Mouse (Mus musculus) G1E (cell line): ENCODE measurements around the gene Tdp2. TPM values are rescaled to one million over a fixed set of nuclear protein-coding genes. Genes with fewer than 3 reads are reported as not detected.

ENCODE experiments used
- ATAC-seq: 2 replicates; pipeline ENCODE4 v1.8.0; 2016; ENCODE audit warnings: mild to moderate bottlenecking; ENCODE audit not compliant: insufficient number of reproducible peaks, poor library complexity, low FRiP score, severe bottlenecking; ENCODE audit errors: extremely low read depth
- DNase-seq: peaks from one replicate; pipeline ENCODE4 v3.0.0; 2012; ENCODE audit warnings: low spot score
- H3K27me3 ChIP-seq: 2 replicates; pipeline ENCODE4 v1.6.1; 2012; ENCODE audit warnings: mild to moderate bottlenecking, low read length, inconsistent platforms; ENCODE audit not compliant: insufficient read depth
- H3K36me3 ChIP-seq: replicated peaks from 2 replicates; pipeline ENCODE3; 2012; ENCODE audit warnings: mild to moderate bottlenecking, inconsistent platforms
- H3K4me1 ChIP-seq: 2 replicates; pipeline ENCODE4 v1.6.1; 2012; ENCODE audit warnings: low read depth, low read length, inconsistent platforms, mixed read lengths; ENCODE audit not compliant: insufficient read depth
- H3K4me3 ChIP-seq: 2 replicates; pipeline ENCODE4 v1.5.1; 2012; ENCODE audit warnings: low read depth, mild to moderate bottlenecking, inconsistent platforms, low read length, moderate library complexity, mixed read lengths
- H3K9me3 ChIP-seq: replicated peaks from 2 replicates; pipeline ENCODE4 v1.6.1; 2012; ENCODE audit warnings: inconsistent platforms
- CTCF ChIP-seq: IDR thresholded peaks from 2 replicates; pipeline ENCODE4 v1.5.1; 2012; ENCODE audit warnings: low read depth, low read length, inconsistent platforms, mixed read lengths
- GATA1 ChIP-seq: IDR thresholded peaks from 2 replicates; pipeline ENCODE4 v1.6.1; 2012; ENCODE audit warnings: borderline replicate concordance, low read length, inconsistent platforms, mixed read lengths
- GATA2 ChIP-seq: IDR thresholded peaks from 2 replicates; pipeline ENCODE4 v1.6.1; 2012; ENCODE audit warnings: low read depth, low read length, inconsistent platforms, borderline replicate concordance
- POLR2AphosphoS5 ChIP-seq: IDR thresholded peaks from 2 replicates; pipeline ENCODE4 v1.6.1; 2012; ENCODE audit warnings: low read depth, low read length, inconsistent platforms; ENCODE audit not compliant: insufficient replicate concordance
- TAL1 ChIP-seq: conservative IDR thresholded peaks from 2 replicates; pipeline ENCODE4 v1.6.1; 2012; ENCODE audit warnings: low read depth, low read length, inconsistent platforms, mixed read lengths
- polyA plus RNA-seq: library from polyadenylated mRNA; stranded (reverse); fragments of >175 nt; gene quantifications from 2 replicates; pipeline ENCODE4 v1.2.3, GENCODE M21; 2012
- total RNA-seq, 2 experiments: library from RNA; stranded (forward) in 1 of 2; stranded (reverse) in 1 of 2; fragments of 200-1000 nt in 1 of 2; fragments of >200 nt in 1 of 2; fragmentation: Nextera tagmentation in 1 of 2; gene quantifications; 2 replicates each; pipeline ENCODE4 v1.2.3; 2014 to 2017

Gene Tdp2
- total RNA-seq (2014; fragmentation: Nextera tagmentation) (84.6 and 95.5 TPM in 2 replicates), total RNA-seq (2017) (88.5 and 89.3 TPM in 2 replicates), polyA plus RNA-seq (49.6 and 77.6 TPM in 2 replicates)

DNA sequence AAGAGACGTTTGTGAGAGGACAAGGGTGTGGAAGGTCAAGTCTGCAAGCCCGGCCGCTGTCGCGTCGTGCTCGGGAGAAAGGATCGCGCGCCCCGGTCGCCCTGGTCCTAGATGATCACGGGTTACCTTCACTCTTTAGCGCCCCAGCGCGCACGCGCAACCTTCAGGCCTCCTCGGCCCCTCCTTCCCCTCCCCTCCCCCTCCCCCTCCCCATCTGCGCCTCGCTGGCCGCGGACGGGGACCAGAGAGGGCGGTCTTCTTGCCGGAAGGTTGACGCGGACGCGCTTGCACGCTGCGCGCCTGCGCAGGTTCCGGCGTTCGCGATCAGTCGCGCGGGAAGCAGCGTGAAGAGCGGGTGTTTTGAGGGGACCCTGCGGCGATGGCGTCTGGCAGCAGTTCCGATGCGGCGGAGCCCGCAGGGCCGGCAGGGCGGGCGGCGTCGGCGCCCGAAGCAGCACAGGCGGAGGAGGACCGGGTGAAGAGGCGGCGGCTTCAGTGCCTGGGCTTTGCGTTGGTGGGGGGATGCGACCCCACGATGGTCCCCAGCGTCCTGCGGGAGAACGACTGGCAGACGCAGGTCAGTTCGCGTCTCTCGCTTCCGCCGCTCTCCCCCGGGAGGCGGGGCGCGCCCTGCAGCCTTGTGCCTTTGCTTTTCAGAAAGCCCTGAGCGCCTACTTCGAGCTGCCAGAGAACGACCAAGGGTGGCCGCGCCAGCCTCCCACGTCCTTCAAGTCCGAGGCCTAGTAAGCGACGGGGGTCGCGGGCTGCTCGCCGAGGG, at the start of gene Tdp2, which contains the start of gene Acot13:
Tdp2 (plus strand) TSS at position 327 of the 778 bp plus-strand sequence.
Acot13 (minus strand) TSS at position 188 of the 778 bp plus-strand sequence.
- peaks cover 43% of the 10 kb centered on the region for H3K36me3 ChIP-seq
- peak; percentile 66 for ATAC-seq
- H3K4me1 ChIP-seq, result peaks cover 25% of the 10 kb centered on the region
- DNase-seq, result peak; percentile 93
- H3K27me3 ChIP-seq, result no peaks in the 10 kb centered on the region
- H3K9me3 ChIP-seq, result no peaks in the 10 kb centered on the region
- TF ChIP-seq GATA1 (no peak), GATA2 (no peak), POLR2AphosphoS5 (no peak), TAL1 (no peak)
- peak within 1 kb of the TSS; percentile 96 for H3K4me3 ChIP-seq

DNA sequence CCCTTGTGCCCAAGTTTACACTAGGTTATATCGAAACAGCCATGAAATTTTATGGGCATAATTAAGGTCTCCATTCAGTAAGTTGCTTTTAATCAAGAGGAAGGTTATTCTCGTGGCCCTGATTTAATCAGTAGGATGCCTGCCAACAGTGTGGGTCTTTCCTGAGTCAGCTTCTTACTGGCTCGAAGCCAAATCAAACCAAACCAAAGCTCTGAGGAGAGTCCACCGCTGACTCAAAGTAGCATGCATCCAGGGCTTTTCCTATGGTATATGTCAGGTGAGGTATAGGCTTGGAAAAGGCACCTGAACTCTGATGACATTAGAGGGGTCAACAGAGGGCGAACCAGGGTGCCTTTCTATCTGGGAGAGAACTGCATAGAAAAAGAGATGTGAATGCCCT, 49.6 kb upstream of the Tdp2 start:
- ATAC-seq (no peak), DNase-seq (no peak)
- peaks cover 7% of the 10 kb centered on the region for H3K4me1 ChIP-seq
- TF ChIP-seq POLR2AphosphoS5, result no peak
- no peak for TF ChIP-seq GATA1
- TF ChIP-seq TAL1, result no peak
- no peak for TF ChIP-seq GATA2
- no peak for TF ChIP-seq CTCF
- H3K9me3 ChIP-seq, result no peaks in the 10 kb centered on the region
- H3K27me3 ChIP-seq, result peaks cover 49% of the 10 kb centered on the region
- H3K4me3 ChIP-seq, result no peak overlapping the region
- no peaks in the 10 kb centered on the region for H3K36me3 ChIP-seq

DNA sequence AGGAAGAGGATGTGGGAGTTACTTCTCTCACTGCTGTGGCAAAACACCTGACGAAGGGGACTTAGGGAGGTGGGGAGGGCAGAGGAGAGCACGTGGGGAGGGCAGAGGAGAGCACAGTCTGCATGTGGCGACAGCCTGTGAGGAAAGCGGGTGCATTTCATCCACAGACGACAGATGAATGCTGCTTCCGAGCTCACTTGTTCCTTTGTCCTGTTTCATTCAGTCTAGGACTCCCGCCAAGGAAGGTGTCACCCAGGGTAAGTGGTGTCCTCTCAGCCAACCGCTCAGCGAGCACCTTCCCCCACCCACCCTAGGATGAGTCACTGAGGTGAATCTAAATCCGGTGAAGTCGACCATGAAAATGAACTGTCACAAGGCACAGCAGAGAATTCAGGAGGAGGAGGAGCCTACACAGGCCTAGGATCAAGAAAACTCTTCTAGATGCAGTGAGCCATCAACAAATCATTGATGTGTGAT, 45.4 kb upstream of the Tdp2 start:
- H3K36me3 ChIP-seq, result no peaks in the 10 kb centered on the region
- H3K27me3 ChIP-seq, result peaks cover 37% of the 10 kb centered on the region
- ATAC-seq, result peak; percentile 60; the same call in 1 of the 2 replicates
- no peak for DNase-seq
- no peak for TF ChIP-seq GATA2
- TF ChIP-seq POLR2AphosphoS5, result no peak
- TF ChIP-seq GATA1, result no peak
- no peak for TF ChIP-seq TAL1
- no peak for TF ChIP-seq CTCF
- 0 out of 2 replicates have a peak overlapping the region, but pooled peaks have one; percentile 32 for H3K4me3 ChIP-seq
- H3K9me3 ChIP-seq, result no peaks in the 10 kb centered on the region
- peaks cover 7% of the 10 kb centered on the region for H3K4me1 ChIP-seq

DNA sequence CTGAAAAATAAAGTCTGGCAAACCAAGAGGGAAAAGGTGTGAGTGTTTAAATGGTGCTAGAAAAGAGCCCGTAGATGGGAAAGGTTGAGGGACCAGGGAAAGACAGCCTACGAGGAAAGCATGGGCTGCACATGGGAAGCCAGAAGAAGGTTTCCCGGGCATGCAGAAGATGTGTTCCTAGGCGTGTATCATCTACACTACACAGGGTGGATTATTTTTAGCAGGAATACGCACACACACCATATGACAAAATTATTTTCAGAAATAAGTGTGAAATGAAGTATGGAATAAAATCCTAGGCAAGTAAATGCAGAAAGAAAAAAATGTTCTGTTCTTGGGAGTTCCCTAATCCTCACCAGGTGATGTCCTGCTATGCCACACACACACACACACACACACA, 44.0 kb upstream of the Tdp2 start:
- H3K4me3 ChIP-seq, result no peak overlapping the region
- H3K27me3 ChIP-seq, result peaks cover 38% of the 10 kb centered on the region
- no peak for DNase-seq
- H3K9me3 ChIP-seq, result no peaks in the 10 kb centered on the region
- no peak for TF ChIP-seq GATA1
- no peak for TF ChIP-seq GATA2
- TF ChIP-seq POLR2AphosphoS5, result no peak
- no peak for TF ChIP-seq CTCF
- TF ChIP-seq TAL1, result no peak
- no peaks in the 10 kb centered on the region for H3K36me3 ChIP-seq
- H3K4me1 ChIP-seq, result peaks cover 7% of the 10 kb centered on the region
- no peak for ATAC-seq

DNA sequence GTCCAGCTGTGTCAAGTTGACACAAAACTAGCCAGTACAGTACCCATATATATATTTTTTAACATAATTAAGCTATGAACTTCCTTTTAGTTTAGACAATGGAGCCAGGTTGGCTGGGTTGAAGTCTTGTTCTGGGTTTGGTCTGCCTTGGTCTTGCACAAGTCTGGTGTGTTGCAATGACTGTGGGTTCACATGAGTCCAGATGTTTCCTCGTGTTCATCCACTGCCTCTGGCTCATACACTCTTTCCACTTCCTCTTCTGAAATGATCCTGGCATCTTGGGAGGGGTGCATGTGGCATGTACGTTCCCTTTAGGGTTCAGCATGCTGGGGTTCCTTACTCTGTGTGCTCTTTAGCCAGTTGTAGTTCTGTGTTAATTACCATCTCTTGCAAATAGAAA, 40.1 kb upstream of the Tdp2 start:
- Histone ChIP-seq H3K4me3 (no peak overlapping the region), H3K27me3 (peaks cover 35% of the 10 kb centered on the region), H3K4me1 (peaks cover 1% of the 10 kb centered on the region), H3K9me3 (no peaks in the 10 kb centered on the region), H3K36me3 (no peaks in the 10 kb centered on the region)
- no peak for ATAC-seq
- TF ChIP-seq TAL1 (no peak), GATA1 (no peak), GATA2 (no peak), POLR2AphosphoS5 (no peak), CTCF (no peak)
- no peak for DNase-seq

GRCm38 (mm10) chr13:24792411-24793045, 39.0 kb upstream of the Tdp2 start:
- TF ChIP-seq POLR2AphosphoS5 (no peak), GATA2 (no peak), CTCF (no peak), GATA1 (no peak), TAL1 (no peak)
- Histone ChIP-seq H3K9me3 (no peaks in the 10 kb centered on the region), H3K4me1 (no peaks in the 10 kb centered on the region), H3K27me3 (peaks cover 29% of the 10 kb centered on the region), H3K36me3 (no peaks in the 10 kb centered on the region), H3K4me3 (no peak overlapping the region)
- ATAC-seq (no peak), DNase-seq (no peak)
